Mouse (Mus musculus) adrenal gland, adult (tissue): Measurements from ENCODE around the gene Ppp1ca.

Source experiments
- DNase-seq, 2 experiments: peaks; one replicate each; pipeline ENCODE4 v3.0.0; 2022 to 2023; ENCODE audit warnings: low spot score in 1 of 2; ENCODE audit not compliant: inconsistent age in 2 of 2

Ppp1ca gene

GRCm38 (mm10) chr19:4191528-4192250, at the start of gene Ppp1ca:
Ppp1ca (plus strand) TSS chr19:4192065.
- DNase-seq = peak; percentile 96 to 98

GRCm38 (mm10) chr19:4142416-4143173, 49.3 kb upstream of the Ppp1ca start:
- DNase-seq = no peak

DNA sequence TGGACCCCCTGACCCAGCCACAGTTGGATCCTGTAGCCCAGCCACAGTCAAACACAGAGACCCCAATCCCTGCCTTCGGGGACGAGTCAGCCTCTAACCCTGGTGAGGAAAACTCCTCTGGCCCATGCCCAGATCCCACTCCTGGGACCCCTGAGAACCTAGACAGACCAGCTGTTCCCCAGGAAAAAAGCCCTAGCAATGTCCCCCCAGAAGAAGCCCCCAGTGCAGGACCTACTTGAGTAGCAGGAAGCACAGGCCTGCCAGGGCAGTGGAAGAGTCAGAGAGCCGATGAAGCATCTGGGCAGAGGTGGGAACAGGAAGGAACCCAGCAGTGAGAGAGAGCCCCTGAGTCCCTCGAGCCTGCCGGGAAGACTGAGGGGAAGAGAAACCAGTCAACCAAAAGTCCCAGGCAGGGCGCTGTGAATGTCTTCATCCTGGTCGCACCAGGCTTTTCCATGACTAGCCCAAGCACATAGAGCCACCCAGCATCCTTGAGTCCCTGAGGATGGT, 48.1 kb upstream of the Ppp1ca start, which contains the start of gene Cabp4:
Cabp4 (minus strand) TSS at position 275 of the 510 bp plus-strand sequence.
- no peak for DNase-seq

- DNase-seq = peak in 1 of 2 experiments; percentile 62
Measured at GRCm38 (mm10) chr19:4144550-4145498, 47.0 kb upstream of the Ppp1ca start.

DNA sequence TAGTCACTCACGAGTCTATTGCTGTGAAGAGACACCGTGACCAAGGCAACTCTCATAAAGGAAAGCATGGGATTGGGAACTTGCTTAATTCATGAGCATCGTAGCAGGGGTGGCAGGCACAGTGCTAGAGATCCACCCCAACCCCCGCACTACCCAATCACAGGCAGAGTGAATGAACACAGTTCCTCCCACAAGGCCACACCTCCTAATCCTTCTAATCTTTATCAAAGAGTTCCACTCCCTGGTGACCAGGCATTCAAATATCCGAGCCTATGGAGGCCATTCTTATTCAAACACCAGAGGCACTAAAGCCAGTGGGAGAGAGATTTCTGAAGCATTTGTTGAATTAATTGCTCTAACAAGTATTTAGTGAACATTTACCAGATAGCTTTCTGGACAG, 45.9 kb upstream of the Ppp1ca start:
- DNase-seq = no peak

GRCm38 (mm10) chr19:4146366-4147021, 45.4 kb upstream of the Ppp1ca start:
- no peak for DNase-seq

- DNase-seq = no peak
Measured at GRCm38 (mm10) chr19:4147022-4147405, 44.9 kb upstream of the Ppp1ca start.

DNA sequence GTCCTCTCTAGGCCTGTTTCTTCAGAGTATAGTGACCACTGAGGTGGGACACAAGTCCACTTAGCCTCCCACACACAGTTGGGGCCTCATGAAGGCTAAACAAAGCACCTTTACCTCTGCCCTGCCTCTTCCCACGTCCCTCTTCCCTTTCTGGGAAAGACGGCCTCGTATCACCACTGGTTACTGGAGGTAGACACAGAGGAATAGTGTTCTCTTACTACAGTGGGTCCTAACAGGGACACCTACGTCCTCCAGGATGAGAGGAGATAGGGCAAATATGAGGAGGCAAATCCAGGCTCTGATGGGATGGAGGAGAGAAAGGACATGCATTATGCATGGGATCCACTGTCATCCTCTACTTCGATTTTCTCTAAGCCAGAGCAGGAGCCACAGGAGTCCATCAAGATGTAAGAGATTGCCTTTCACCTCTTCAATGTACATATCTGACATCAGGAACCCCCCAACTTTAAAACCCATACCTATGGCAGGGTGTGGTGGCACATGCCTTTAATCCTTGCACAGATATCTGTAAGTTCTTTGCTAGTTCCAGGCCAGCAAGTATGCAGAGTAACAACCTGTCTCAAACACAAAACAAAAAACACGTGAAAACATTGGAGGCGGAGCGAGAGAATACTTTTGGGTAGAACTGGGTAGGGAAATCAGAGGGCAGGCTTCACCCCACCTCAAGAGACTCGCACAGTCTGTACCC, 43.9 kb upstream of the Ppp1ca start:
- DNase-seq = no peak

GRCm38 (mm10) chr19:4148491-4148806, 43.4 kb upstream of the Ppp1ca start, which contains the start of gene Coro1b:
Coro1b (plus strand) TSS chr19:4148619.
- DNase-seq = peak; percentile 98 to 100

GRCm38 (mm10) chr19:4148819-4149218, 43.0 kb upstream of the Ppp1ca start:
- DNase-seq = peak in 1 of 2 experiments; percentile 76

DNA sequence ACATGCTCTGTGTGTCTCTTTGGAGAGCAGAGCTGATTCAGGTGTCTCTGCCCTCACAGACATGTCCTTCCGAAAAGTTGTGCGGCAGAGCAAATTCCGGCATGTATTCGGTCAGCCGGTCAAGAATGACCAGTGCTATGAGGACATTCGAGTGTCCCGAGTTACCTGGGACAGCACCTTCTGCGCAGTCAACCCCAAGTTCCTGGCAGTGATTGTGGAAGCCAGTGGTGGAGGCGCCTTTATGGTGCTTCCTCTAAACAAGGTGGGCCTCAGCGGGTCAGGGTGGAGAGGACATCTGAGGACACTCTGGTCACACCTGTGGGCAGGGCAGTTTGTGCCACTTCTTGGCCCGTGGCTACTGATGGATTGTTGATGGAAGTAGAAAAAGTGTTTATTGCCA, 42.6 kb upstream of the Ppp1ca start:
- no peak for DNase-seq

GRCm38 (mm10) chr19:4149764-4150461, 42.0 kb upstream of the Ppp1ca start:
- DNase-seq = no peak

DNA sequence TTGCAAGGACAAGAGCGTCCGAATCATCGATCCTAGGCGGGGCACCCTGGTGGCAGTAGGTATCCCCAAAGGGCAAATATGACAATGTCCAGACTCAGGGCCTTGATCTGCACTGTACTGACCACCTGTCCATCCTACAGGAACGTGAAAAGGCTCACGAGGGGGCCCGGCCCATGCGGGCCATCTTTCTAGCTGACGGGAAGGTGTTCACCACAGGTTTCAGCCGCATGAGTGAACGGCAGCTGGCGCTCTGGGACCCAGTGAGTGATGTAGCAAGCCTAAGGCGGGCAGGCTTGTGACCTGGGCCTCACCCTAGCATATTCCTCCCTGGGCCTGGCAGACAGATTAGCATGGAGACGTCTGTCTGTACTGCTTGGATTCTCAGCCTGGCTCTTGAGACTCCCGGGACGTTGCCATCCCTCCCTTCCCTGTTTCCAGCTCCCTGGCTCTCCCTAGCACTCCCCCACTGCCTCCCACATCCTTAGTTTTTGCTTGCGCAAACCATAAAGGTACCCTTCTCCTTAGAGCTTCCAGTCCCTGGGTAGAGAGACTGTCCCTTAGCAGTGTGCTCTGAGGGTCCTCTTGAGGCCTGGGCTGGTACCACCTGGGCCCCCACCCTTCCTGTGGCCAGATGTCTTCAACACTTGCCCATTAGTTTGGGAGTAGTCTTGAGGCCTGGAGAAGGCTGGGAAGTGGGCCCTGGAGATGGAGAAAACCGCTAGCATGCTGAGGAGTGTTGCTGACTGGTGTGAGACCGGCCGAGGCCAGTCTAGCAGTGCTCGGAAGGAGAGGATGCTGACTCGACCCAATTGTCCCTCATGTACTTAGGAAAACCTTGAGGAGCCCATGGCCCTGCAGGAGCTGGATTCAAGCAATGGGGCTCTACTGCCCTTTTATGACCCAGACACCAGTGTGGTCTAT, 41.0 kb upstream of the Ppp1ca start:
- peak in 1 of 2 experiments; percentile 42 for DNase-seq

DNA sequence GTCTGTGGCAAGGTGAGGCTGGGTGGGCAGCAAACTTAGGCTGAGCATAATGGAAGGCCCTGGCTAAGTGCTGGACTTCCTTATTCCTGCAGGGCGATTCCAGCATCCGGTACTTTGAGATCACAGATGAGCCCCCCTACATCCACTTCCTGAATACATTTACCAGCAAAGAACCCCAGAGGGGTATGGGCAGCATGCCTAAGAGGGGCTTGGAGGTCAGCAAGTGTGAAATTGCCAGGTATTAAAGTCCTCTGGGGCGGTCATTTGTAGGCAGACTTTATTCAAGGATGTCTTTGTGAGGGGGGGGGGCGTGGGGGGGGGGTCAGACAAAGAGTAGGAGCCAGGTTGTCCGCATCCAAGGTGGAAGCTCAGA, 40.4 kb upstream of the Ppp1ca start:
- DNase-seq = peak in 1 of 2 experiments; percentile 59

DNA sequence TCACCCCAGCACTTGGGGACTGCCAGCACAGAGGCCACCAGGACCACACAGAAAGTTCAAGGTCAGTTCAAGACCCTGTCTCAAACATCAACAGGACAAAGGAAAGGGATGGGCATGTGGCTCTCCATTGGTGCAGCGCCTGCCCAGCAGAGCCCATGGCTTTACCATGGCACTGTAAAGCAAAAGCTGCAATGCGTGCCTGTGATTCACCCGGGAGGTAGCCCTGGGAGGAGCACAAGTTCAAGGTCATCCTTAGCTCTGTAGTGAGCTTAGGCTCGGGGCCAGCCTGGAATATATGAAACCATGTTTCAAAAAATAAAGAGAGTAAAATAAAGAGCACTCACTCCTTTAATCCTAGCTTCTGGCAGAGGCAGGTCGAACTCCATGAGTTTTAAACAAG, 40.0 kb upstream of the Ppp1ca start:
- peak; percentile 57 to 71 for DNase-seq

- peak in 1 of 2 experiments; percentile 56 for DNase-seq
Measured at GRCm38 (mm10) chr19:4152445-4153231, 39.2 kb upstream of the Ppp1ca start.

- DNase-seq = no peak
Measured at GRCm38 (mm10) chr19:4153232-4153654, 38.6 kb upstream of the Ppp1ca start, which contains the start of gene Ptprcap. Ptprcap (plus strand) TSS chr19:4153604.
